Mouse (Mus musculus) heart, embryonic 15.5 days (tissue): ENCODE data around the gene Ntrk3. TPM values are rescaled to one million over a fixed set of nuclear protein-coding genes. Genes with fewer than 3 reads are reported as not detected.

Experiments
- ATAC-seq: fragments of 200-750 bp; cut with Nextera tagmentation; replicated peaks from 2 replicates; pipeline ENCODE4 v1.8.0; 2017; ENCODE audit warnings: low read depth, moderate TSS enrichment; ENCODE audit not compliant: insufficient number of reproducible peaks, insufficient read depth, low FRiP score
- H3K27ac ChIP-seq: fragments of 300-500 bp; sonication (generic); 2 replicates; pipeline ENCODE4 v1.5.1; 2015; ENCODE audit warnings: mild to moderate bottlenecking, inconsistent platforms
- H3K27me3 ChIP-seq: fragments of 300-500 bp; sonication (generic); 2 replicates; pipeline ENCODE4 v1.6.1; 2015; ENCODE audit warnings: inconsistent platforms
- H3K36me3 ChIP-seq: fragments of 300-500 bp; sonication (generic); 2 replicates; pipeline ENCODE4 v1.6.1; 2015; ENCODE audit warnings: mild to moderate bottlenecking, inconsistent platforms
- H3K4me1 ChIP-seq: fragments of 300-500 bp; sonication (generic); replicated peaks from 2 replicates; pipeline ENCODE4 v1.6.1; 2015; ENCODE audit warnings: inconsistent platforms
- H3K4me2 ChIP-seq: fragments of 300-500 bp; sonication (generic); 2 replicates; pipeline ENCODE4 v1.6.1; 2015; ENCODE audit warnings: inconsistent platforms, mild to moderate bottlenecking, moderate library complexity
- H3K4me3 ChIP-seq: fragments of 300-500 bp; sonication (generic); 2 replicates; pipeline ENCODE4 v1.5.1; 2015; ENCODE audit warnings: mild to moderate bottlenecking, inconsistent platforms
- H3K9ac ChIP-seq: fragments of 300-500 bp; sonication (generic); 2 replicates; pipeline ENCODE4 v1.6.1; 2015; ENCODE audit warnings: mild to moderate bottlenecking, inconsistent platforms
- H3K9me3 ChIP-seq: fragments of 300-500 bp; sonication (generic); replicated peaks from 2 replicates; pipeline ENCODE4 v1.6.1; 2016; ENCODE audit warnings: inconsistent platforms
- WGBS: fragments of 180-500 bp; shearing (Covaris S2); methylation state at CpG from one replicate; pipeline ENCODE4 v1.1.7; 2015; ENCODE audit warnings: mixed read lengths; 5-methylcytosine and 5-hydroxymethylcytosine counted together
- polyA plus RNA-seq: library from polyadenylated mRNA; unstranded; fragments of >200 nt; fragmentation: Nextera tagmentation; extraction: Ambion mirVana; gene quantifications from 2 replicates; pipeline ENCODE4 v1.2.1, GENCODE M21; 2015

The Ntrk3 gene
- polyA plus RNA-seq, 1 experiment from 2014 or later: 1.6 TPM

DNA sequence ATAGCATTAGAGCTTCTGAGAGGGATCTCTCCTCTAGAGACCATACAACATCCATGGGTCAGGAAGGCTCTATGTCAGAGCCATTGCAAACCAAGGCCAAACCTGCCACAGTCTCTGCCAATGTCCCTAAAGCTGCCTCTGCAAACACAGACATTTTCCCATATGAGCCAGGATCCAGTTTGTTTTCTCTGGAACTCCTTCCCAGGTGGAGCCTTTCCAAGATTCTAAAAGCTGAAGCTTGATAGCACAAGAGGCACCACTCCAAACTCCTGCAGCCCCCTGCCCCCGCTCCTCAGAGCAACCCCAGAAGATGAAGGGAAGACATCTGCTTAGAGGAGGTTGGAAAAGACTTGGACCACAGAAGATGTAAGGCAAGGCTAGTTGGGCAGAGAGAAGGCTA, 432.8 kb downstream of the Ntrk3 start:
- H3K27ac ChIP-seq: no peak overlapping the region; the same call in 1 of the 2 replicates
- WGBS: 69% methylated on average over 1 of the region's 1 CpGs
- H3K9me3 ChIP-seq: 0 out of 2 replicates have a peak, but pooled peaks cover 6% of the 10 kb centered on the region
- H3K4me3 ChIP-seq: no peak overlapping the region
- no peak overlapping the region for H3K9ac ChIP-seq
- no peak overlapping the region for H3K4me2 ChIP-seq
- ATAC-seq: 0 out of 2 replicates have a peak, but pooled peaks have one; percentile 50
- no peaks in the 10 kb centered on the region for H3K27me3 ChIP-seq
- H3K4me1 ChIP-seq: no peaks in the 10 kb centered on the region
- H3K36me3 ChIP-seq: no peaks in the 10 kb centered on the region

DNA sequence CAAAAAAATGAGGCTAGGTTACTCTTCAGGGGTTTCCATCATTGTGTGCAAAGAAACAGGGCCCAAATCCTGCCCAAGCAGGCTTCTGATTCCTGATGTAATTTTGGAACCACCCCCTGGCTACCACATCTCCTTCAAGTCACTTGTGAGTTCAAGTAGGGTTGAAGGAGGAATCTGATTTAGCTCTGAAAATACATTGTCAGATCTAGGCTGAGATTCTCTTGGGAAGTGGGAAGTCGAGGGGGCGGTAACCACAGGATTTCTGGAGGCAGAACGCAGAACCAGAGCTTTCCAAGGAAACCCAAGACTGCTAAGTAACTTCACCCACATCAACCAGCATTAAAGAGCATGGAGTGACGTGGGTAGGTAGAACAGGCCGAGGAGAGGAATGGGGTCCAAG, 440.5 kb downstream of the Ntrk3 start:
- WGBS: 80% methylated on average over 5 of the region's 5 CpGs
- no peak overlapping the region for H3K4me2 ChIP-seq
- no peak overlapping the region for H3K9ac ChIP-seq
- no peak overlapping the region for H3K27ac ChIP-seq
- no peaks in the 10 kb centered on the region for H3K9me3 ChIP-seq
- no peaks in the 10 kb centered on the region for H3K27me3 ChIP-seq
- no peak for ATAC-seq
- no peak overlapping the region for H3K4me3 ChIP-seq
- no peaks in the 10 kb centered on the region for H3K4me1 ChIP-seq
- H3K36me3 ChIP-seq: no peaks in the 10 kb centered on the region

DNA sequence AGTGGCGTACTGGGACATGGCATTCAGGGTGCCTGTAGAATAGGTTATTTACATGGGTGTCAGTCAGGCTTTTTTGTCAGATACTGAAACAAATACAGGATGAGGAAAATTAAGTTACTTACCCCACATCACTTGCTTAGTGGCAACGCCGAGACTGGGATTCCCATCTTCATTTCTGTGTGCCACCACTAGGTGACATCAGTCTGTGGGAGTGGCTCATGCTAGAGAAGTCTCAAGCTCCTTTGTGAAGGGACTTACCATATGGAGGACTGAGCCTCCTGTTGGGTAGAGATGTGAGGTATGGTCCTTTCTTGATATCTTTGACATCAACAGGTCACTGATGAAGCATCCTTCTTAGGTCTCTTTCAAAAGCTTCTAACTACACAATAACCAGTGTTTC, 443.5 kb downstream of the Ntrk3 start:
- no peak overlapping the region for H3K9ac ChIP-seq
- no peaks in the 10 kb centered on the region for H3K9me3 ChIP-seq
- ATAC-seq: no peak
- H3K4me1 ChIP-seq: no peaks in the 10 kb centered on the region
- no peak overlapping the region for H3K4me3 ChIP-seq
- H3K27ac ChIP-seq: no peak overlapping the region
- WGBS: 67% methylated on average over 3 of the region's 3 CpGs
- no peak overlapping the region for H3K4me2 ChIP-seq
- no peaks in the 10 kb centered on the region for H3K27me3 ChIP-seq
- H3K36me3 ChIP-seq: no peaks in the 10 kb centered on the region

DNA sequence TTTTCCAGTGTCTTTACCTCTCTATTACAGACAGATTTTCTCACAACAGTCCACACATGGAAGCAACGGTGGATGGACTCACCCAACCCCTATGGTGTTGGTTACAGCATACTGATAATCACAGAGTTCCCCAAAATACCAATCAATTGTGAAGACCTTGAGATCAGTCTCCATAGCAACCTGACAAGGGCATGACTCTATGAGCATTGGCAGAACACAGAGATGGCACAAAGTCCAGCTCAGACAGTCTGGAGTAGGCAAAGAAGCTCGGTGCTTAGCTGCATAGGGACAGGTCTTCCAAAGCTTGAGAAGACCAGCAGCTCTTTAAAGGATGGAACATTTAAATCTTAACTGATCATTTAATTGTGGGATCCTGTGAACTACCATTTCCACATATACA, 447.6 kb downstream of the Ntrk3 start:
- H3K4me3 ChIP-seq: no peak overlapping the region
- no peak overlapping the region for H3K27ac ChIP-seq
- no peak overlapping the region for H3K9ac ChIP-seq
- 78% methylated on average over 2 of the region's 2 CpGs for WGBS
- no peaks in the 10 kb centered on the region for H3K9me3 ChIP-seq
- ATAC-seq: no peak
- no peaks in the 10 kb centered on the region for H3K36me3 ChIP-seq
- H3K4me1 ChIP-seq: no peaks in the 10 kb centered on the region
- H3K27me3 ChIP-seq: no peaks in the 10 kb centered on the region
- no peak overlapping the region for H3K4me2 ChIP-seq

DNA sequence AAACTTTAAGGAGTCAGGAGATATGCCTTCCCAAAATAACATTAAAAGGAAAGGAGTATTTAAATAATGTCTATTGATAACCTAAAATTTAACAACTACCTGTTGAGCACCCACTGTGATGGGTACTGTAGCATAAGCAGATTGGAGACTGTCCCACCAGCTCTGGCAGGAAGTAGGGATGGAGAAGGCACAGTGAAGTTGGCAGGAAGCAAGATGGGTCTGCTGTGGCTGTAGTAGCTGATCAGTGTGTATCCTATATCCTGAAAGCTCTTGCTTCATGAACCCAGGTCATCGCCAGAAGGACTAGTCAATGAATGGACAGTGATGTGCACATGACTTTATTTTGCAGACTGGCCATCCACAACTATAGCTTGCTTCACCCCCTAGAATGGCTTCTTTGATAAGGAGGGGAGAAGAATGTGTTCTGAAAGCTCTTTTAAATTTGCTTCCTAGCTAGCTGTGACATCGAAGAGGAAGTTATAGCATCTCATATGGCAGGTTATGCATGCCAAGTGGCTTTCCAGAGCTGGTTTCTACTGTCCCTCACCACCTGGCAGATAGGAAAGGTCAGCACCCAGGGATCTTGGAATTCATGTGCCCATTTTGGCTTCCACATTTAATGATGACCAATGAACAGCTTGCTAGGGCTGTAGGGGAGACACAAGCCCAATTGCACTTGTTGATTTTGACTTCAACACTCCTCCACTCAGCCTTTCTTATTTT, 451.1 kb downstream of the Ntrk3 start:
- H3K9me3 ChIP-seq: no peaks in the 10 kb centered on the region
- H3K27ac ChIP-seq: no peak overlapping the region
- H3K4me2 ChIP-seq: no peak overlapping the region
- no peak for ATAC-seq
- WGBS: 89% methylated on average over 2 of the region's 2 CpGs
- no peak overlapping the region for H3K4me3 ChIP-seq
- H3K36me3 ChIP-seq: no peaks in the 10 kb centered on the region
- no peaks in the 10 kb centered on the region for H3K4me1 ChIP-seq
- no peaks in the 10 kb centered on the region for H3K27me3 ChIP-seq
- no peak overlapping the region for H3K9ac ChIP-seq

DNA sequence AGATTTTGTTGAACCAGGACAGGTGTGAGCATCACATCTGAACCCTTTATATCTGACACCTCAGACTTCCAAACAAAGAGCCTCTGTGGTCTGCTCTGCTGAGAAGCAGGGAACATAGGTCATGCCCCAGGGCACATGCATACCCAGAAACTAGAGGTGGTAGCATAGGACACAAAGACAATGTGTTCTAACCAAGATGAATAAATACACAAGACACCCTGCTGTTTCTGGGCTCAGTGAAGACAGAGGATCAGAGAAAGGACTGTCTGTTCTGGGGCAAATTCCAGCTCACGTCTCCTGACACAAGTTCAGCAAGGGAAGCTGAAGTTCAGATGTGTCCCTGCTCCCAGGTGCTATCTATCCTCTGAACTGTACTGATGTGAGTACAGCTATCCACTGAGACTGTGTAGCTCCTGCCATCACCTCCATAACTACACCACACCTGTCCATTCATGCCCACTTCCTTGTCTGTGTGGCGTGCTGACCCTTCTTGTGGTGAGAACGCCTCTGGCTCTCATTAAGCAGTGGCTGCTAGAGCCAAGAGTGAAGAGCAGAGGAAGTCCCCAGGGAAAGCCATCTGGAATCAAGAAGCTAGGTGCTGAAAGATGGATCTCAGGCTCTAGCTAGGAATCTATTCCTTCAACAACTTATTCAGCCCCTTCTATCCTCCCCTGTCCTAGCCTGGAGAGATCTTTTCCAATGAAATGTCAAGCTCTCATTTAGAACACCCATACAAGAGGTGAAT, 468.1 kb downstream of the Ntrk3 start:
- no peak overlapping the region for H3K27ac ChIP-seq
- WGBS: 51% methylated on average over 3 of the region's 3 CpGs
- no peak overlapping the region for H3K9ac ChIP-seq
- no peaks in the 10 kb centered on the region for H3K36me3 ChIP-seq
- no peaks in the 10 kb centered on the region for H3K4me1 ChIP-seq
- H3K27me3 ChIP-seq: no peaks in the 10 kb centered on the region
- H3K4me3 ChIP-seq: no peak overlapping the region
- no peak for ATAC-seq
- H3K9me3 ChIP-seq: no peaks in the 10 kb centered on the region
- H3K4me2 ChIP-seq: no peak overlapping the region

DNA sequence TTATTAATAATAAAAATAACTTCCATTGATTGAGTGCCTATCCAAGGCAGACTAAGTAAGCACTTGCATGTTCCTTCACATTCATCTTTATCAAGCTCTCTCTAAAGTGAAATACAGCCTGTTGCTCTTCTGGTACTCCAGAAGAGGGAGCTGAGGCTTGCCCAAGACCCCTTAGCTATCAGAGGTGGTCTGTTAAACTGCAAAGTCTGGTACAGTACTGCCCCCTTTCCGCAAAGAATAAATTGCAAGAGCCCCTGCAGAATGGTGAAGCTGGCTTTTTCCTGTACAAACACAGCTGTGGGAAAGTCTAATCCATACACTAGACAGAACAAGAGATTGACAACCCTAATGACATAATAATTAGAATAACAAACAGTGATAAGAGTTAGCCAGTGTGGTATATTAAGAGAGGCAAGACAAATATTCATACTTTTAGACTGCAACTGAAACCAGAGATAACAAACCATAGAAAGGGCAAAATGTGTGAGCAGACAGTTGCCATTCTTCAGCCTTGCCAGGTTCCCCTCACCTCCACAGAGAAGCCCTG, 470.3 kb downstream of the Ntrk3 start:
- H3K27ac ChIP-seq: no peak overlapping the region
- no peaks in the 10 kb centered on the region for H3K9me3 ChIP-seq
- H3K27me3 ChIP-seq: no peaks in the 10 kb centered on the region
- ATAC-seq: no peak
- H3K9ac ChIP-seq: no peak overlapping the region
- H3K36me3 ChIP-seq: no peaks in the 10 kb centered on the region
- no peak overlapping the region for H3K4me3 ChIP-seq
- H3K4me1 ChIP-seq: no peaks in the 10 kb centered on the region
- no peak overlapping the region for H3K4me2 ChIP-seq
- 18% methylated on average over 1 of the region's 1 CpGs for WGBS

DNA sequence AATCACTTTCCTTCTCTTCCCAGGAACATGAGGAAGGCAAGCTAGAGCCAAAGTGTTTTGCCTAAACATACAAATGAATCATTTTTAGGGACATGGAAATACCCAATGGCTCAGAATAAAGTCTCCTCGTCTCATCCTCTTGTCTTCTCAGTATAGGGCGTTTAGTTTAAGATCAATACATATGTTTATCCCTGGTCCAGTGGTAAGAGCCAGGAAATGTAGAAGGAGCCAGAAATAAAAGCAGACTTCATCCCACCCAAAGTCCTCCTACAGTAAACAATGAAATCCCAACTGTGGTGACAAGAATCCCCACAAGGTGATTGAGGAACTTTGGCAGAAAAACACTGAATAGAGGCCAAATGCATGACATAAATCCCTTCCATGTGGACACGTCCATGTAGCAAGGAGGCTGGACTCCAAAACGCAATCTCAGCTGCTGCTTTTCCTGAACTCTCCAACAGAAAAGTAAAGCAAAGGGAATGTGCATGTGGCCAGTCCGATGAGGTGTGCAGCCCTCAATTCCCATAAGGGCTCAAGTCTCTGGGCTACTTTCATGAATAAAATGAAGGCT, 473.3 kb downstream of the Ntrk3 start:
- no peaks in the 10 kb centered on the region for H3K36me3 ChIP-seq
- no peak overlapping the region for H3K9ac ChIP-seq
- no peaks in the 10 kb centered on the region for H3K4me1 ChIP-seq
- no peak overlapping the region for H3K27ac ChIP-seq
- H3K9me3 ChIP-seq: no peaks in the 10 kb centered on the region
- no peak overlapping the region for H3K4me3 ChIP-seq
- no peak overlapping the region for H3K4me2 ChIP-seq
- ATAC-seq: no peak
- H3K27me3 ChIP-seq: no peaks in the 10 kb centered on the region
- WGBS: 48% methylated on average over 5 of the region's 5 CpGs

DNA sequence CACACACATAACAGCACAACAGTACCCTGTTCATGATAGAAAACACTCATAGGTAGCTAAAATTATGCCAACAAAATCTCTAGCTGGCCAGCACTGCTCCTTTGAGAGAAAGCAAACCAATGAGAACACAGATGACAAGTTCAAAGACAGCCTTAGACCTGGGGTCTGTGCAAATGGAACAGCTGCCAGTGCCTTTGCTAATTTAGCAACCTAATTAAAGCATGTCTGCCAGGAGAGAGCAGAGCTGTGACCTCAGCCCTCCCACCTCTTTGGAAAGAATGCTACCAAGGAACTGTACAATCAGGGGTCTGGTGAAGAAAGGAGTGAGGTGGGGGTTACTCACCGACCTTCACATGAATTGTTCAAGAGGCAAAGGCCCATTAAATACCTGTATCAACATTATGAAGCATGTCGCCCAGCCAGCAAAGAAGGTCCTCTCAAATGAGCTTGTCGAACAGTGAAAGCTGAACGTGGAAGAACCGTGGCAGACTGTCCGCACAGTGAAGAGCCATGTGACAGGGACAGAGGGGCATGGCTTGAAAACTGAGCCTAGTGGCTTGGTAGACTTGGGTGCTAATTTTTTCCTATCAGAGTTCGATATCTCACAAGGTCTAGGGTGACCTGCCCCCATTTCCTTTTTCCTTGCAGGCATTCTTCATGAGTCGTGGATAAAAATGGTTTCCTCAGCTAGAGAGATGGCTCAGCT, 476.2 kb downstream of the Ntrk3 start:
- Histone ChIP-seq H3K9me3 (no peaks in the 10 kb centered on the region), H3K4me2 (no peak overlapping the region), H3K36me3 (no peaks in the 10 kb centered on the region), H3K27ac (no peak overlapping the region), H3K4me3 (no peak overlapping the region), H3K4me1 (0 out of 2 replicates have a peak, but pooled peaks cover 2% of the 10 kb centered on the region), H3K9ac (no peak overlapping the region), H3K27me3 (no peaks in the 10 kb centered on the region)
- 77% methylated on average over 8 of the region's 8 CpGs for WGBS
- no peak for ATAC-seq

DNA sequence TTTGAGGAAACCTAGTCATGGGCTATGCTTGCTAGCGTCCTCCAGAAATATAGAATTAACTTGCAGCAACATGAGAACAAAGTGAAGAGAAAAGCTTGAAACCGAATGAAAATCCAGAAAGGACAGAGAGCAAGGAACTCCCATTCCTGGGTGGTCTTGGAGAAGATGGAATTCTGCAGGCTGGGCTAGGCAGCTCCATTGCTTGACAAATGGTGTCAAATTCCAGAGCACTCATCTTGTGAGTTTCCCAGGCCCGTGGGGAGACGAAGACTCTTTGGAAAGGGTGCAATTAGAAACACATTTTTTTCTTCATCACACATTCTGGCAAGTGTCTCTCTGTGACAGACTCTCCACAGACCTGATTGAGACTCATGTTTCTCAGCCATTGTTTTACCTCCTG, 479.7 kb downstream of the Ntrk3 start:
- H3K9ac ChIP-seq: no peak overlapping the region
- H3K27ac ChIP-seq: no peak overlapping the region
- H3K9me3 ChIP-seq: no peaks in the 10 kb centered on the region
- no peak for ATAC-seq
- H3K36me3 ChIP-seq: no peaks in the 10 kb centered on the region
- WGBS: 21% methylated on average over 4 of the region's 4 CpGs
- H3K27me3 ChIP-seq: no peaks in the 10 kb centered on the region
- no peak overlapping the region for H3K4me2 ChIP-seq
- 0 out of 2 replicates have a peak, but pooled peaks cover 2% of the 10 kb centered on the region for H3K4me1 ChIP-seq
- H3K4me3 ChIP-seq: no peak overlapping the region

DNA sequence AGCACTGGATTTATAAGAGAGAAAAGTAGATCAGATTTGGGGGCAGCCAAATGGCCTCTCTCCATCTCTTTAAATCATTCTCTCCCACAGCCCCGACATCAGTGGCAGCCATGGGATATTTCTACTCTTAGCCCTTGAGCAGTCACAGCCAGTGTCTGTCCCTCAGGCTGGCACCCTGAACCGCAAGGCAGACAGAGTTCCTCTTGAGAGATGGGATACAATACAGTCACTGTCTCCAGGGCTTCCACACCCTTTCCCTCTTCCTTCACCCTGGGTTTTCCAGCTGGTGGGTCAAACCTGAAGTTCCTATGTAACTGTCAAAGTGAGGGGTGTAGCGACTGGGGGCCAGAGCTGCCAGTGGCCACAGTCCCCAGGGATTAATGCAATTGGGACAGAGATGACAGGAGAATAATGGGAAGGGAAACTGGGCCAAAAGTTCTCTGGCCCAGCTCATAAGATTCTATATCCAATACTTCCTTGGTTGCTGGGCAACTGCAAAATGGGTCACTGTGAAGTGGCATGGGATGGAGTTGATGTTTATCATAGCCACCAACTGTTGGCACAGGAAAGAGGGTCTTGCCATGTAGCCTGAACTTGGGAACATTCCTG, 483.9 kb downstream of the Ntrk3 start:
- 0 out of 2 replicates have a peak, but pooled peaks cover 2% of the 10 kb centered on the region for H3K4me1 ChIP-seq
- no peak overlapping the region for H3K4me3 ChIP-seq
- H3K27me3 ChIP-seq: no peaks in the 10 kb centered on the region
- no peak overlapping the region for H3K9ac ChIP-seq
- H3K4me2 ChIP-seq: no peak overlapping the region
- H3K27ac ChIP-seq: no peak overlapping the region
- no peak for ATAC-seq
- no peaks in the 10 kb centered on the region for H3K9me3 ChIP-seq
- WGBS: 65% methylated on average over 3 of the region's 3 CpGs
- H3K36me3 ChIP-seq: no peaks in the 10 kb centered on the region
